Mouse (Mus musculus): Measurements from ENCODE around the gene Fgfr2.

Gene Fgfr2

GRCm38 (mm10) chr7:132349075-132349572, 774.0 kb downstream of the Fgfr2 start:
- DNase-seq = no peak

- DNase-seq = no peak
Measured at GRCm38 (mm10) chr7:132347273-132348045, 775.7 kb downstream of the Fgfr2 start.

GRCm38 (mm10) chr7:132345526-132346070, 777.6 kb downstream of the Fgfr2 start:
- DNase-seq = no peak

GRCm38 (mm10) chr7:132344606-132345005, 778.5 kb downstream of the Fgfr2 start:
- DNase-seq = no peak

GRCm38 (mm10) chr7:132343900-132344299, 779.2 kb downstream of the Fgfr2 start:
- no peak for DNase-seq

GRCm38 (mm10) chr7:132343146-132343545, 780.0 kb downstream of the Fgfr2 start:
- DNase-seq = no peak

- no peak for DNase-seq
Measured at GRCm38 (mm10) chr7:132339041-132339839, 783.9 kb downstream of the Fgfr2 start.

- no peak for DNase-seq
Measured at GRCm38 (mm10) chr7:132338350-132338749, 784.8 kb downstream of the Fgfr2 start.

- DNase-seq = no peak
Measured at GRCm38 (mm10) chr7:132337268-132337917, 785.8 kb downstream of the Fgfr2 start.

- no peak for DNase-seq
Measured at GRCm38 (mm10) chr7:132336781-132337180, 786.4 kb downstream of the Fgfr2 start.

- DNase-seq = no peak
Measured at GRCm38 (mm10) chr7:132335367-132335766, 787.8 kb downstream of the Fgfr2 start.

- DNase-seq = no peak
Measured at GRCm38 (mm10) chr7:132333078-132333477, 790.1 kb downstream of the Fgfr2 start.

GRCm38 (mm10) chr7:132332176-132332575, 791.0 kb downstream of the Fgfr2 start:
- no peak for DNase-seq

- DNase-seq = no peak
Measured at GRCm38 (mm10) chr7:132330179-132330578, 793.0 kb downstream of the Fgfr2 start.

- no peak for DNase-seq
Measured at GRCm38 (mm10) chr7:132328648-132329047, 794.5 kb downstream of the Fgfr2 start.

GRCm38 (mm10) chr7:132325549-132326331, 797.4 kb downstream of the Fgfr2 start:
- peak; percentile 80 to 87 for DNase-seq

GRCm38 (mm10) chr7:132323430-132323829, 799.7 kb downstream of the Fgfr2 start:
- DNase-seq = no peak

- DNase-seq = peak; percentile 48 to 67
Measured at GRCm38 (mm10) chr7:132321392-132321958, 801.7 kb downstream of the Fgfr2 start.

GRCm38 (mm10) chr7:132317036-132317541, 806.1 kb downstream of the Fgfr2 start, which contains the start of gene Chst15:
Gene Chst15, minus strand, starts transcription at chr7:132317228.
- DNase-seq = peak; percentile 64 to 65

- peak; percentile 81 to 83 for DNase-seq
Measured at GRCm38 (mm10) chr7:132316101-132317035, 806.8 kb downstream of the Fgfr2 start.
